Mouse (Mus musculus) heart, adult 2 months (tissue): ENCODE results near the gene Usp7. TPM values are rescaled to one million over a fixed set of nuclear protein-coding genes. Genes with fewer than 3 reads are reported as not detected.

Experiments used
- DNase-seq, 2 experiments: peaks; one replicate each; pipeline ENCODE4 v3.0.0; 2021
- H3K27ac ChIP-seq: fragments of 200-600 bp; 2 replicates; pipeline ENCODE4 v1.8.1; 2022
- H3K27me3 ChIP-seq: fragments of 200-500 bp; 2 replicates; pipeline ENCODE4 v1.6.1; 2012; ENCODE audit warnings: mild to moderate bottlenecking, low read length, inconsistent platforms, mixed read lengths; ENCODE audit not compliant: control insufficient read depth, insufficient read depth
- H3K36me3 ChIP-seq: fragments of 200-500 bp; 2 replicates; pipeline ENCODE4 v1.6.1; 2012; ENCODE audit warnings: low read length, inconsistent platforms; ENCODE audit not compliant: control insufficient read depth, insufficient read depth
- H3K4me1 ChIP-seq: fragments of 200-500 bp; 2 replicates; pipeline ENCODE4 v1.6.1; 2011; ENCODE audit warnings: low read length; ENCODE audit not compliant: control insufficient read depth, insufficient read depth
- H3K4me3 ChIP-seq: fragments of 200-600 bp; 2 replicates; pipeline ENCODE4 v1.8.1; 2022
- H3K79me2 ChIP-seq: fragments of 200-500 bp; replicated peaks from 2 replicates; pipeline ENCODE4 v1.6.1; 2012; ENCODE audit warnings: mild to moderate bottlenecking, inconsistent platforms, low read length, moderate library complexity, mixed read lengths; ENCODE audit not compliant: control insufficient read depth, insufficient read depth
- H3K9ac ChIP-seq: fragments of 200-500 bp; 2 replicates; pipeline ENCODE4 v1.6.1; 2012; ENCODE audit warnings: low read depth, mild to moderate bottlenecking, control low read depth, inconsistent platforms, low read length, mixed read lengths
- CTCF ChIP-seq: fragments of 200-600 bp; IDR thresholded peaks from 2 replicates; pipeline ENCODE4 v1.8.1; 2022; ENCODE audit warnings: antibody characterized with exemption, mild to moderate bottlenecking, moderate library complexity
- EP300 ChIP-seq: fragments of 200-500 bp; IDR thresholded peaks from 2 replicates; pipeline ENCODE4 v1.6.1; 2011; ENCODE audit warnings: low read depth, low read length, control low read depth; ENCODE audit not compliant: insufficient read depth
- POLR2A ChIP-seq: fragments of 200-500 bp; IDR thresholded peaks from 2 replicates; pipeline ENCODE4 v1.6.1; 2011; ENCODE audit warnings: mild to moderate bottlenecking, low read depth, low read length, control low read depth; ENCODE audit not compliant: insufficient read depth
- whole genome bisulfite sequencing: fragments of 180-500 bp; shearing (Covaris S2); methylation state at CpG from one replicate; pipeline ENCODE4 v1.1.7; 2018; 5-methylcytosine and 5-hydroxymethylcytosine counted together
- intact Hi-C: fragments of 180-260 bp; cut with DNase I; formaldehyde crosslinking; loops from one replicate; pipeline ENCODE4 v1.15.1; 2025
- polyA plus RNA-seq: library from polyadenylated mRNA; depleted of rRNA; stranded (reverse); fragments of >200 nt; gene quantifications from 2 replicates; pipeline ENCODE4 v1.2.3, GENCODE M21; 2012
- total RNA-seq, 2 experiments: library from RNA; stranded (reverse); gene quantifications; 2 replicates each; pipeline ENCODE4 v1.2.3; 2021

Gene Usp7
- total and polyA plus RNA-seq, 3 experiments = 19.4 to 49.0 (median 45.6) TPM

DNA sequence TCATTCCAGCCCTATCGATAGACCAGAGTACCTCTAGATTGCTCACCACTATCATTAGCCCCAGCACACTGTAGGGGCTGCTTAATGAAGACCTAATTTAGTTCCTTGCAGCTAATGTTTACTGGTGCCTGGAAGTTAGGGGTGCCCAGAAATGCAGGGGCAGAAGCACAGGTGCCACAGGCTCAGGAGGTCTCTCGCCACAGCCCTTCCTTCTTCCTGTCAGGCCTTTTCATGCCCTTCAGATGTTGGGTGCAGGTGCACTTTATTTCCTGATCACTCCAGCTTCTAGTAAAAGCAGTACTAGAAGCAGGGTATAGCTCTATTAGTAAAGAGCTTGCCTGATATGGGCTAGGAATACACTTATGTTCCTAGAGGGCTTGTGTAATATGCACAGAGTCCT is 46.4 kb downstream of the Usp7 start:
- intact Hi-C loops = no loop called here
- Histone ChIP-seq H3K79me2 (no peaks in the 10 kb centered on the region), H3K4me3 (no peak overlapping the region), H3K4me1 (no peaks in the 10 kb centered on the region), H3K27me3 (no peaks in the 10 kb centered on the region), H3K9ac (no peak overlapping the region), H3K27ac (no peak overlapping the region), H3K36me3 (no peaks in the 10 kb centered on the region)
- WGBS = 87% methylated on average over 2 of the region's 2 CpGs
- no peak for DNase-seq
- TF ChIP-seq CTCF (no peak), EP300 (no peak), POLR2A (no peak)

DNA sequence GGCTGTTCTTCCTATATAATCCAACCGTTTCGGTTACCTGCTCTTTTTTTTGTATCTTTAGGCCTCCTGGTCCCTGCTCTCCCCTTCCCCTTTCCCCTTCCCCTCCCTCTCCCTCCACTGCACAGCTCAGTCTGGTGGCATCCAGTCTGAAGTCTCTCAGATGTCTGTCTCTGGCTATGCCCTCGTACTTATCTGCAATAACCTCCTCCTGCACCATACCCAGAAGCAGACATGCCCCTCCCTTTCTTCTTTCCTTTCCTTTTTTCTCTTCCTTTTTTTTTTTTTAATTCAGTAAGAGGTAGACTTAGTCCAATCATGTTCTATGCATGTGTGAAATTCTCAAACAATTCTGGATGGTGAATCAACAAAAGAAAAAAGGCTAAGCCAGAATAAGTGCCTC is 48.1 kb downstream of the Usp7 start:
- intact Hi-C loops = no loop called here
- no peak for TF ChIP-seq EP300
- no peak overlapping the region for H3K4me3 ChIP-seq
- H3K4me1 ChIP-seq = no peaks in the 10 kb centered on the region; the same call in 1 of the 2 replicates
- no peaks in the 10 kb centered on the region for H3K79me2 ChIP-seq
- DNase-seq = no peak
- H3K36me3 ChIP-seq = no peaks in the 10 kb centered on the region
- H3K27me3 ChIP-seq = no peaks in the 10 kb centered on the region
- no peak overlapping the region for H3K27ac ChIP-seq
- H3K9ac ChIP-seq = no peak overlapping the region
- WGBS = 57% methylated on average over 3 of the region's 3 CpGs

DNA sequence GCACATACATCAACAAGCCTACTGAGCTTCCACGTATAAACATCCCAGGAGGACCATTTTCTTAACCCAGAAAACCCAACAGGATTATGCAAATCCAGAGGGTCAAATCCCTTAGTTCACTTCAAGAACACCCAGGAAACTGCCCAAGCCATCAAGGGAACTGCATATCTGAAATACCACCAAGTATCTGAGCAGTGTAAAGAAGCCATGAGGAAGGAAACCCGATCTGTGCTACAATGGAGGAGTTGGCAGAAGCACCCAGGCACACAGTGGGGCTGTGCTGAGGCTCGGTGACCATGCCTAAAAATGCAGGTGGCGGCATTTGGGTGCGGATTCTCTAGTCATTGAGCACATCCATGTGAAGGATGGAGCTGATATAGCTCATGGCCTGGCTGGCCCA is 50.4 kb downstream of the Usp7 start:
- H3K36me3 ChIP-seq = no peaks in the 10 kb centered on the region; the same call in 1 of the 2 replicates
- DNase-seq = no peak
- 74% methylated on average over 5 of the region's 5 CpGs for WGBS
- intact Hi-C loops = no loop called here
- TF ChIP-seq CTCF (no peak), EP300 (no peak), POLR2A (no peak)
- H3K9ac ChIP-seq = no peak overlapping the region
- H3K79me2 ChIP-seq = peaks cover 4% of the 10 kb centered on the region
- H3K4me1 ChIP-seq = peaks cover 1% of the 10 kb centered on the region
- no peaks in the 10 kb centered on the region for H3K27me3 ChIP-seq
- H3K27ac ChIP-seq = no peak overlapping the region
- no peak overlapping the region for H3K4me3 ChIP-seq

DNA sequence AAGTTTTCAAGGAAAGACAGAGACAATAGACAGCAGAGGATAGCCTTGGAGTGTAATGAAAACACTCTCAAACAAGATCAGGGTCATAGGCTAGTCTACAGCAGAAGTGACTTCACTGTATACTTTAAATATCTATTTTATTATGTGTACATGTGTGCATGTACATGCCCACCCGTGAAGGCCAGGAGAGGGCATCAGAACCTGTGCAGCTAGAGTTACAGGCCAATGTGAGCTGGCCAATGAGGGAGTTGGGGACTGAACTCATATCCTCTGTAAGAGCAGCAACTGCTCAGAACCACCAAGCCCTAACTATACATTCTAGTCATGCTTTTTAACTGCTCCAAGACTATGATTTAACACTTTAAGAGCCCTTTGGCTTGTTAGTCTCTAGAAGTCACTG is 51.0 kb downstream of the Usp7 start:
- H3K79me2 ChIP-seq = peaks cover 4% of the 10 kb centered on the region
- no peaks in the 10 kb centered on the region for H3K27me3 ChIP-seq
- TF ChIP-seq EP300 (no peak), CTCF (peak; percentile 16; the same call in 1 of the 2 replicates)
- peaks cover 4% of the 10 kb centered on the region for H3K36me3 ChIP-seq
- no peak overlapping the region for H3K27ac ChIP-seq
- no peak overlapping the region for H3K9ac ChIP-seq
- intact Hi-C loops = no loop called here
- DNase-seq = no peak
- H3K4me3 ChIP-seq = no peak overlapping the region
- H3K4me1 ChIP-seq = peaks cover 1% of the 10 kb centered on the region
- WGBS = 30% methylated on average over 1 of the region's 1 CpGs

DNA sequence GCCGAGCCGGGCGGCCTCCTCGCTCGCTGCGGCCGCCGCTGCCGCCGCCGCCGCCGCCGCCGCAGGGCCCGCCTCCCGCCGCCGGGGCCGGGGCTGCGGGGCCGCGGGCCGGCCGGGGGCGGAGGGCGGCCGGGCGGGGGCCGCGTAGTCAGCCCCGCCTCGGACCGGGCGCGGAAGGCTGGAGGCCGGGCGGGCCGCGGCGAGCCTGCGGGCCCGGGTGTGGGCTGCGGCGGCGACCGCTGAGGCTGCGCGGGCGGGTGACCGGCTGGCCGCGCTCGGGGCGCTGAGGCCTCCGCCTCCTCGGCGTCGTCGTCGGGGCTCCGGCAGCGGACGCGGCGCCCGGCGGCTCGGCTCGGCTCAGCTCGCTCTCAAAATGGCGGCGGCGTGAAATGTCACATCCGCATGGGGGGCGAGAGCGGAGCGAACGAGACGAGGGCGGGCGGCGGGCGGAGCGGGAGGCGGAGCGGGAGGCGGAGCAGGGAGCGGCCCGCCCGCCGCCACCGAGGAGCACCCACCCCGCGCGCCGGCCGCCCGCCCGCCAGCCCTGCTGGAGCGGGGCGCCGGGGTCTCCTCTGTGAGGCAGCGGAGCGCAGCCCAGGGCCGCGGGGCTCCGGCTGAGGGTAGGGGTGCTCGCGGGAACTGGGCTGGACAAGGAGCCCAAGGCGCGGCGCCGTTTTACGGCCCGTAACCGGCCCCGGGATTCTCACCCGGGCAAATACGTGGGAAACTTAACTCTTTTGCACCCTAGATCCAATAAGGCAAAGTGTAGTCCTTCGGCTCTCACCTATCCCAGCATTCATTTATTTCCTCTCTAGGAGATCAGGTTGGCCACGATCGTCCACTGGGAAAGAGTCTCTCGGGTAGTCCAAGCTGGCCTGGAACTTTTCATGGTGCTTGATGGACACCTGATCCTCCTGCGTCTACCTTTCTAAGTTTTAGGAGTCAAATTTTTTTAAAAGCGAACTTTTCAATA is 53.3 kb downstream of the Usp7 start:
- Histone ChIP-seq H3K79me2 (peaks cover 9% of the 10 kb centered on the region), H3K4me1 (peaks cover 15% of the 10 kb centered on the region), H3K27ac (peak overlapping the region; percentile 75), H3K4me3 (peak overlapping the region; percentile 60), H3K36me3 (peaks cover 6% of the 10 kb centered on the region), H3K9ac (peak overlapping the region; percentile 95), H3K27me3 (no peaks in the 10 kb centered on the region)
- WGBS = 12% methylated on average over 101 of the region's 126 CpGs
- TF ChIP-seq EP300 (no peak), POLR2A (peak; percentile 53; the same call in 1 of the 2 replicates), CTCF (no peak)
- DNase-seq = peak; percentile 93 to 94
- intact Hi-C loops = loop anchor here (5.0 kb wide), 2 partner anchors 93 to 97 kb away; partner anchors contain the start of gene 1810013L24Rik

DNA sequence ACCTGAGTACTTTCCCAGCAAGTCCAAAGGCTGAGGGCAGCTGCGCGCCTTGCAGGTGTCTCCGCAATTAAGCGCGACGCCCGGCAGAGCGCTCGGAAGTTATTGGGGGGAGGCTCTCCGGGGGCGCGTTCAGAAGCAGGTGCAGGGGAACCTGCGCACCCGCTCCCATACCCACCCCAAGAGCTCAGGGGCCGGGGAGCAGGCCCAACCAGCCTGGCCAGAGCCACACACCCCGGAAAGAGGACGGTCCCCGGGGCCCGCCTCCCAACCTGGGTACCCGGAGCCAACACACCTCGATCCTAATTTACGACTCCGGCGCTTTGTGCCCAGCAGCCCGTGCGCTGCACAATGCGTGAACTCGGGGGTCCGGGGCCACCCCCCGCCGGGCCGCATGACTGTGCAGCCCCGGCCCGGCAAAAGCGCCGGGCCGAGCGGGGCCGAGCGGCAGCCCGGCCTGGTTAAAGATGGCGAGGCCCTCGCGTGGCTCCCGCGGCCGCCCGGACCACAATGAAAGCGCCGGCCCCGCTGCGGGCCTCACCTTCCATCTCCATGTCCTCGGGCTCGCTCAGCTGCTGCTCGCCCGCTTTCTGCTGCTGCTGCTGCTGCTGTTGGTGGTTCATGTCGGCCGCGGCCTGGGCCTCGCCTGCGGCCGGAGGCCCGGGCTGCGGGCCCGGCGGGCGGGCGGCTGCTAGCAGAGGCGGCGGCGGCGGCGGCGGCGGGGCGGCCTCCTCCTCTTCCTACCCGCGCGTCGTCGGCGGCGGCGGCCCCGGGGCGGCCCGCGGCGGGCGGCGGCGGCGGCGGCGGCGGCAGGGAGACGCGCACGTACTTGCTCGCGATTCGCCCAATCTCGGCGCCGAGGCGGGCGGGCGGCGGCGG is 54.2 kb downstream of the Usp7 start:
- Histone ChIP-seq H3K27ac (peak overlapping the region; percentile 58), H3K36me3 (peaks cover 8% of the 10 kb centered on the region), H3K4me1 (peaks cover 21% of the 10 kb centered on the region), H3K9ac (peak overlapping the region; percentile 97), H3K79me2 (peaks cover 11% of the 10 kb centered on the region), H3K4me3 (peak overlapping the region; percentile 87), H3K27me3 (no peaks in the 10 kb centered on the region)
- intact Hi-C loops = loop anchor here (5.0 kb wide), 2 partner anchors 94 to 96 kb away; partner anchors contain the start of gene 1810013L24Rik
- 11% methylated on average over 103 of the region's 110 CpGs for WGBS
- TF ChIP-seq EP300 = no peak
- no peak for TF ChIP-seq POLR2A
- TF ChIP-seq CTCF = no peak
- peak; percentile 52 for DNase-seq
